Mouse (Mus musculus): ENCODE measurements around the gene Lrrc25. TPM values are rescaled to one million over a fixed set of nuclear protein-coding genes. Genes with fewer than 3 reads are reported as not detected.

Gene Lrrc25
- polyA plus RNA-seq, 1 experiment, result 1.4 TPM

- TF ChIP-seq CTCF (IDR thresholded peaks at IDR 0.05; ENCODE audit: control insufficient read depth, insufficient read depth, insufficient replicate concordance, low read depth, low read length), result no peak
- no peak for TF ChIP-seq POLR2A (IDR thresholded peaks at IDR 0.05; ENCODE audit: control insufficient read depth, low read depth, low read length)
- H3K4me1 ChIP-seq (ENCODE audit: control insufficient read depth, insufficient read depth, low read length), result peaks cover 70% of the 10 kb centered on the region
- H3K27ac ChIP-seq (ENCODE audit: control insufficient read depth, insufficient read depth, low read depth, low read length), result no peak overlapping the region; the same call in 1 of the 2 replicates
- no peaks in the 10 kb centered on the region for H3K36me3 ChIP-seq (ENCODE audit: control insufficient read depth, insufficient read depth, low read length)
- peak overlapping the region; percentile 94 for H3K4me3 ChIP-seq (ENCODE audit: control insufficient read depth, low read depth, low read length)
- no peaks in the 10 kb centered on the region for H3K27me3 ChIP-seq (ENCODE audit: control insufficient read depth, insufficient read depth, low read length)
Observed at GRCm38 (mm10) chr8:70595811-70596210, 20.1 kb upstream of the Lrrc25 start.

DNA sequence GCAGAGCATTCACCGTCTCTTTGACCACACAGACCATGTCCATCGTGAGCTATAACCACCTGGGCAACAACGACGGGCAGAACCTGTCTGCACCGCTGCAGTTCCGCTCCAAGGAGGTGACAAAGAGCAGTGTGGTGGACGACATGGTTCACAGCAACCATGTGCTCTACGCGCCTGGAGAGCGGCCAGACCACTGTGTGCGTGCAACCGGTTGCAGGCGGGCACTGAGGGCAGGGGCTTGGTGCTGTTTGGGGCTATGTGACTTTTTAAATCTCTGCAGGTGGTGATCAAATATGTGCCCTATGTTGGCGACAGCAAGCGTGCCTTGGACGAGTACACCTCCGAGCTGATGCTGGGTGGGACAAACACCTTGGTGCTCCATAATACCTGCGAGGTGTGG lies 19.7 kb upstream of the Lrrc25 start:
- H3K36me3 ChIP-seq (ENCODE audit: control insufficient read depth, insufficient read depth, low read length), result no peaks in the 10 kb centered on the region
- TF ChIP-seq CTCF (IDR thresholded peaks at IDR 0.05; ENCODE audit: control insufficient read depth, insufficient read depth, insufficient replicate concordance, low read depth, low read length), result no peak; the same call in 1 of the 2 replicates
- no peak; the same call in 1 of the 2 replicates for TF ChIP-seq POLR2A (IDR thresholded peaks at IDR 0.05; ENCODE audit: control insufficient read depth, low read depth, low read length)
- no peak overlapping the region for H3K4me3 ChIP-seq (ENCODE audit: control insufficient read depth, low read depth, low read length)
- no peak overlapping the region for H3K27ac ChIP-seq (ENCODE audit: control insufficient read depth, insufficient read depth, low read depth, low read length)
- H3K4me1 ChIP-seq (ENCODE audit: control insufficient read depth, insufficient read depth, low read length), result peaks cover 73% of the 10 kb centered on the region
- no peaks in the 10 kb centered on the region for H3K27me3 ChIP-seq (ENCODE audit: control insufficient read depth, insufficient read depth, low read length)

GRCm38 (mm10) chr8:70596775-70597416 lies 19.1 kb upstream of the Lrrc25 start:
- Histone ChIP-seq H3K36me3 (ENCODE audit: control insufficient read depth, insufficient read depth, low read length) (no peaks in the 10 kb centered on the region), H3K27me3 (ENCODE audit: control insufficient read depth, insufficient read depth, low read length) (no peaks in the 10 kb centered on the region), H3K4me3 (ENCODE audit: control insufficient read depth, low read depth, low read length) (no peak overlapping the region; the same call in 1 of the 2 replicates), H3K4me1 (ENCODE audit: control insufficient read depth, insufficient read depth, low read length) (peaks cover 80% of the 10 kb centered on the region), H3K27ac (ENCODE audit: control insufficient read depth, insufficient read depth, low read depth, low read length) (no peak overlapping the region)
- TF ChIP-seq CTCF (IDR thresholded peaks at IDR 0.05; ENCODE audit: control insufficient read depth, insufficient read depth, insufficient replicate concordance, low read depth, low read length) (no peak), POLR2A (IDR thresholded peaks at IDR 0.05; ENCODE audit: control insufficient read depth, low read depth, low read length) (no peak)

GRCm38 (mm10) chr8:70597417-70598272 lies 18.3 kb upstream of the Lrrc25 start:
- peaks cover 82% of the 10 kb centered on the region for H3K4me1 ChIP-seq (ENCODE audit: control insufficient read depth, insufficient read depth, low read length)

GRCm38 (mm10) chr8:70598283-70598682 lies 17.7 kb upstream of the Lrrc25 start:
- H3K36me3 ChIP-seq (ENCODE audit: control insufficient read depth, insufficient read depth, low read length), result no peaks in the 10 kb centered on the region
- H3K4me1 ChIP-seq (ENCODE audit: control insufficient read depth, insufficient read depth, low read length), result peaks cover 76% of the 10 kb centered on the region
- peak overlapping the region; percentile 26; the same call in 1 of the 2 replicates for H3K27ac ChIP-seq (ENCODE audit: control insufficient read depth, insufficient read depth, low read depth, low read length)

More at GRCm38 (mm10) chr8:70597417-70598272, 18.3 kb upstream of the Lrrc25 start:
- TF ChIP-seq POLR2A (IDR thresholded peaks at IDR 0.05; ENCODE audit: control insufficient read depth, low read depth, low read length) (no peak), CTCF (IDR thresholded peaks at IDR 0.05; ENCODE audit: control insufficient read depth, insufficient read depth, insufficient replicate concordance, low read depth, low read length) (no peak)
- peak overlapping the region; percentile 50 for H3K4me3 ChIP-seq (ENCODE audit: control insufficient read depth, low read depth, low read length)
- peak overlapping the region; percentile 26; the same call in 1 of the 2 replicates for H3K27ac ChIP-seq (ENCODE audit: control insufficient read depth, insufficient read depth, low read depth, low read length)
- H3K27me3 ChIP-seq (ENCODE audit: control insufficient read depth, insufficient read depth, low read length), result no peaks in the 10 kb centered on the region
- H3K36me3 ChIP-seq (ENCODE audit: control insufficient read depth, insufficient read depth, low read length), result no peaks in the 10 kb centered on the region

DNA sequence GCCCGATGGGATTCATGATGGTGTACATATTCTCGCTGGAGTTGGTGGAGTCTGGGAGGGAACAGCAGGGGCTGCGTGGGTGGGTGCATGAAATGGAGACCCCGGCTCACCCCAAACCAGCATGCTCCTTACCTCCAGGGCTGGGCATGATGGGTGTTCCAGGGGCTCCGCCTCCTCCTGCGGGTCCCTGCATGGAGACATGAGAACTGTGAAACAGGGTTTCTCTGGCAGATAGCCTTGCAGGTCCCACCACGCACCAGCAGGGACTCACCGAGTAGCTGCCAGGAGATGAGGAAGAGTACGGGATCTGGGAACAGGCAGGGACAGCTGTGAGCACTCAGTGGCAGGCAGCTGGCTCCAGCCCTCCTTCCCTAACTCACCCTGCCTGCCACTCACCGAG lies 17.2 kb upstream of the Lrrc25 start:
- H3K36me3 ChIP-seq (ENCODE audit: control insufficient read depth, insufficient read depth, low read length), result no peaks in the 10 kb centered on the region
- no peak for TF ChIP-seq POLR2A (IDR thresholded peaks at IDR 0.05; ENCODE audit: control insufficient read depth, low read depth, low read length)
- no peak for TF ChIP-seq CTCF (IDR thresholded peaks at IDR 0.05; ENCODE audit: control insufficient read depth, insufficient read depth, insufficient replicate concordance, low read depth, low read length)
- H3K4me3 ChIP-seq (ENCODE audit: control insufficient read depth, low read depth, low read length), result peak overlapping the region; percentile 50
- peaks cover 72% of the 10 kb centered on the region for H3K4me1 ChIP-seq (ENCODE audit: control insufficient read depth, insufficient read depth, low read length)
- no peak overlapping the region for H3K27ac ChIP-seq (ENCODE audit: control insufficient read depth, insufficient read depth, low read depth, low read length)
- no peaks in the 10 kb centered on the region for H3K27me3 ChIP-seq (ENCODE audit: control insufficient read depth, insufficient read depth, low read length)

More at GRCm38 (mm10) chr8:70598283-70598682, 17.7 kb upstream of the Lrrc25 start:
- peak; percentile 55; the same call in 1 of the 2 replicates for TF ChIP-seq CTCF (IDR thresholded peaks at IDR 0.05; ENCODE audit: control insufficient read depth, insufficient read depth, insufficient replicate concordance, low read depth, low read length)
- no peak for TF ChIP-seq POLR2A (IDR thresholded peaks at IDR 0.05; ENCODE audit: control insufficient read depth, low read depth, low read length)
- Histone ChIP-seq H3K27me3 (ENCODE audit: control insufficient read depth, insufficient read depth, low read length) (no peaks in the 10 kb centered on the region), H3K4me3 (ENCODE audit: control insufficient read depth, low read depth, low read length) (peak overlapping the region; percentile 50)

Measured in testis, adult 2 months (tissue).